Mouse (Mus musculus): Measurements from ENCODE around the gene Prr29. TPM values are rescaled to one million over a fixed set of nuclear protein-coding genes. Genes with fewer than 3 reads are reported as not detected.

Gene Prr29
- polyA plus RNA-seq (2012; ENCODE audit: low replicate concordance): 0.76 and 1.2 TPM in 2 replicates

DNA sequence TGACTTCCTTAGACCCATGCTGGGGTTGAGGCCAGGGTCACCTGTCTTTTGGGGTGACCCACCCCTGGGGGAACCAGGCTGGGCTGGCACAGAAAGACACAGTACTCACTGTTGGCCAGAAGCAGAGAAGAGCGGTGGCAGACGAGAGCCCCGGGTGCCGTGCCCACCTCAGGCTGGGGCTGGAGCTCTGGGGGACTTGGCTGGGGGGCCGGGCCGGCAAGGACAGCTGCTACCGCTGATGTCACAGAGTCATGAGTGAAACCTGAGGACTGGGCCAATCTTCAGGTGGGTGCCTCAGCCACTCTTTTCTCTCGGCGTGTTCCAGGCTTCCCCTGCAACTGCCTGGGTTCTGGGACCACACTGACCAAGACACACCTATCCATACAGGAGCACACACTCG is at the start of gene Prr29:
Prr29 (plus strand) TSS at position 107 of the 400 bp plus-strand sequence.

GRCm38 (mm10) chr11:106353188-106353587 is 12.1 kb upstream of the Prr29 start, which contains the start of gene Scn4a:
Gene Scn4a, minus strand, starts transcription at chr11:106353288.

GRCm38 (mm10) chr11:106387791-106388216 is 22.5 kb downstream of the Prr29 start, which contains the start of gene Icam2:
Gene Icam2, minus strand, starts transcription at chr11:106388075.

Other genes starting within 250 kb of the Prr29 start
- gene Gm10840, start 204.6 kb upstream of the Prr29 start, polyA plus RNA-seq (2012; ENCODE audit: low replicate concordance): not detected in 2 replicates
- 806 and 995 TPM in 2 replicates for gene Limd2, start 204.6 kb upstream of the Prr29 start, polyA plus RNA-seq (2012; ENCODE audit: low replicate concordance)
- 75.0 and 75.7 TPM in 2 replicates for gene Strada, start 163.3 kb upstream of the Prr29 start, polyA plus RNA-seq (2012; ENCODE audit: low replicate concordance)
- gene Ccdc47, start 149.1 kb upstream of the Prr29 start, polyA plus RNA-seq (2012; ENCODE audit: low replicate concordance): 3.1 and 4.1 TPM in 2 replicates
- gene Ddx42, start 148.5 kb upstream of the Prr29 start, polyA plus RNA-seq (2012; ENCODE audit: low replicate concordance): 19.5 and 27.8 TPM in 2 replicates
- 2.7 and 11.3 TPM in 2 replicates for gene Ftsj3, start 109.4 kb upstream of the Prr29 start, polyA plus RNA-seq (2012; ENCODE audit: low replicate concordance)
- gene Psmc5, start 109.3 kb upstream of the Prr29 start, polyA plus RNA-seq (2012; ENCODE audit: low replicate concordance): 8.6 and 32.2 TPM in 2 replicates
- 85.2 and 128 TPM in 2 replicates for gene Smarcd2, start 92.5 kb upstream of the Prr29 start, polyA plus RNA-seq (2012; ENCODE audit: low replicate concordance)
- 0.03 and 0.15 TPM in 2 replicates for gene Tcam1, start 88.8 kb upstream of the Prr29 start, polyA plus RNA-seq (2012; ENCODE audit: low replicate concordance)
- 0.91 TPM in 1 of 2 replicates, not detected in the other for gene Gh, start 63.6 kb upstream of the Prr29 start, polyA plus RNA-seq (2012; ENCODE audit: low replicate concordance)
- gene Cd79b, start 50.7 kb upstream of the Prr29 start, polyA plus RNA-seq (2012; ENCODE audit: low replicate concordance): 300 and 616 TPM in 2 replicates
- gene Scn4a, start 12.2 kb upstream of the Prr29 start, polyA plus RNA-seq (2012; ENCODE audit: low replicate concordance): 1.7 and 4.3 TPM in 2 replicates
- gene Icam2, start 22.6 kb downstream of the Prr29 start, polyA plus RNA-seq (2012; ENCODE audit: low replicate concordance): 47.3 and 66.7 TPM in 2 replicates
- gene Ern1, start 122.4 kb downstream of the Prr29 start, polyA plus RNA-seq (2012; ENCODE audit: low replicate concordance): 10.3 and 27.7 TPM in 2 replicates
- 7.8 and 8.2 TPM in 2 replicates for gene Tex2, start 248.0 kb downstream of the Prr29 start, polyA plus RNA-seq (2012; ENCODE audit: low replicate concordance)